22 mouse cellular contexts compared by ENCODE assay signal in the genomic region with DNA sequence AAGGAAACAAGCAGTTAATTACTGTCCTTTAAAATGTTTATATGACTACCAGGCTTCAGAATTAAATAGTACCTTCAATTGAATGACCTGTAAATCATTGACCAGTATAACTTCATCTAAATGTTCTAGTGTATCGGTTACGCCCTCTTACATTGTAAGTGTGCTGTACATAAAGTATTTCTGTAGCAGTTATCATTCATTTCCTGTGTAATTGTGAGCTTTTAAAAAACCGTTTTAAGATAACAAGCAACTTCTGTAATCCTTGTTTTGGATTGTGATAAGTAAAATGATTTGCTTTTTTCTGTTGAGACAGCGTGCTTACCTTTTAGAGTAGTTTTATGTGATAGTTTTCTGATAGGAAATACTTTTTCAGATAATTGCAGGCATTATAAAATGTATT.
"Had no signal": no experiment of that assay in that cellular context is flagged by ENCODE, and none has a peak within 500 bp of the region (broad histone marks: within the 10 kb centered on the region; RNA-seq: fewer than 3 reads in every experiment).

No protein-coding gene starts in this region.

- ATAC-seq: lung, postnatal 0 days; midbrain, embryonic 16.5 days had no signal

- H3K27ac ChIP-seq: lung, embryonic 15.5 days; macrophage; midbrain, embryonic 10.5 days; midbrain, embryonic 12.5 days; neural tube, embryonic 13.5 days; neural tube, embryonic 15.5 days had no signal

- H3K4me3 ChIP-seq: lung, embryonic 15.5 days; megakaryocyte, embryonic 14.5 days; midbrain, embryonic 10.5 days; midbrain, embryonic 12.5 days; myocyte; neural tube, embryonic 13.5 days; neural tube, embryonic 15.5 days had no signal

- H3K4me2 ChIP-seq: lung, embryonic 15.5 days; midbrain, embryonic 12.5 days; neural tube, embryonic 13.5 days; neural tube, embryonic 15.5 days had no signal

- H3K27me3 ChIP-seq: lung, embryonic 15.5 days; megakaryocyte, embryonic 14.5 days; midbrain, embryonic 12.5 days; neural tube, embryonic 13.5 days; neural tube, embryonic 15.5 days had no signal

- H3K9ac ChIP-seq: lung, embryonic 15.5 days; midbrain, embryonic 12.5 days; neural tube, embryonic 13.5 days; neural tube, embryonic 15.5 days had no signal

- H3K4me1 ChIP-seq: lung, embryonic 15.5 days; midbrain, embryonic 12.5 days had no signal

- DNase-seq: lung, adult 2 months; lung, postnatal 14 days; lung, postnatal 36 days; midbrain, embryonic 14.5 days; retina, postnatal 1 day; right cerebral cortex, adult 18-20 months; right cerebral cortex, postnatal 25 days; right cerebral cortex, postnatal 4 days; spleen, adult 18-20 months; thymus, adult 18-20 months; thymus, postnatal 14 days; thymus, postnatal 36 days had no signal

- H3K9me3 ChIP-seq: lung, embryonic 15.5 days; megakaryocyte, embryonic 14.5 days; midbrain, embryonic 10.5 days; midbrain, embryonic 12.5 days; neural tube, embryonic 13.5 days; neural tube, embryonic 15.5 days had no signal
